Mouse (Mus musculus): Measurements from ENCODE around the gene G3bp2. TPM values are rescaled to one million over a fixed set of nuclear protein-coding genes. Genes with fewer than 3 reads are reported as not detected.
"Not testable (repeated sequence)": the region's sequence is repeated elsewhere in the genome, so short reads cannot be mapped to it uniquely, and the experiment has no call there.

The G3bp2 gene
- total RNA-seq (2022) = 100 to 1,000 TPM; 204 to 226 (median 221) TPM

DNA sequence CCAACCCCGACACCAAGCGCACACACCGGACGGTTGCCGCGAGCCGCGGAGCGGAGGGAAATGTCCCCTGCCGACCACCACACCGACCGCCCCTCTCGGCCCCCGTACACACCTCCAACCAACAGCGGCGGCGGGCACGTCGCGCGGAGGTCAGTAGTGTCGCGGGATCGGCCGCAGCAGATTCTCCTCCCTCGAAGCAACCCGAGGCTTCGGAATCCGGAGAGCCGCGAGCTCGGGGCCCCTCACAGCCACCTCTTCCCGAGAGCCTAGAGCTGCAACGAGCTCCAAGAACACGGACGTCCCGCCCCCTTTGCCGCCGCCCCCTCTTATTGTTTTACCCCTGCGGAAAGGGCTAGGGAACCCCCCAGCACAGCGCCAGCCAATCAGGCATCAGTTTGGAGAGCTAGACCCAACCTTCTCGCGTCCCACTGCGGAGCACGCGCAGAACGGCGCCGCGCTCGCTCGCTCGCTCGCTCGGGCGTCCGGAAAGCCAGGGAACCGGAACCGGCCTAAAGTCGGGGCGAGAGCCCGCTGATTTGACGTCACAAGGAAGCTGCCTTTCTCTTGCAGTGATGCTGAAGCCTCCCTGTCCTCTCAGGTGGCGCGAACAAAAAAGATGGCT lies at the start of gene G3bp2:
Gene G3bp2 (minus strand): TSS at position 303 of the 622 bp plus-strand sequence.
- peak; percentile 90 to 95 for DNase-seq (ENCODE audit: low spot score in 2 of 2)

DNA sequence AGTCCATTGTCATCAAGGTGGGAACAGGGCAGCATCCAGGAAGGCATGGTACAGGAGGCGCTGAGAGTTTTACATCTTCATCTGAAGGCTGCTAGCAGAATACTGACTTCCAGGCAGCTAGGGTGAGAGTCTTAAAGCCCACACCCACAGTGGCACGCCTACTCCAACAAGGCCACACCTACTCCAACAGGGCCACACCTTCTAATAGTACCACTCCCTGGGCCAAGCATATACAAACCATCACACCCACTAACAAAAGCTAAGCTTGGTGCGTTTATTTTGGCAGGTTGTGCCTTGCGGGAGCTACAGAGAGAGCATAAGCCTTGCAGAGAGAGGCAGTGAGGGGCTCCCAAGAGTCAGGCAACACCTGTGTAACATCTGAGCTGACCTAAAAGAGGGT lies 49.5 kb upstream of the G3bp2 start:
- not testable (repeated sequence) for DNase-seq (ENCODE audit: low spot score in 2 of 2)

GRCm38 (mm10) chr5:92132127-92132526 lies 48.6 kb upstream of the G3bp2 start:
- no peak for DNase-seq (ENCODE audit: low spot score in 2 of 2)

DNA sequence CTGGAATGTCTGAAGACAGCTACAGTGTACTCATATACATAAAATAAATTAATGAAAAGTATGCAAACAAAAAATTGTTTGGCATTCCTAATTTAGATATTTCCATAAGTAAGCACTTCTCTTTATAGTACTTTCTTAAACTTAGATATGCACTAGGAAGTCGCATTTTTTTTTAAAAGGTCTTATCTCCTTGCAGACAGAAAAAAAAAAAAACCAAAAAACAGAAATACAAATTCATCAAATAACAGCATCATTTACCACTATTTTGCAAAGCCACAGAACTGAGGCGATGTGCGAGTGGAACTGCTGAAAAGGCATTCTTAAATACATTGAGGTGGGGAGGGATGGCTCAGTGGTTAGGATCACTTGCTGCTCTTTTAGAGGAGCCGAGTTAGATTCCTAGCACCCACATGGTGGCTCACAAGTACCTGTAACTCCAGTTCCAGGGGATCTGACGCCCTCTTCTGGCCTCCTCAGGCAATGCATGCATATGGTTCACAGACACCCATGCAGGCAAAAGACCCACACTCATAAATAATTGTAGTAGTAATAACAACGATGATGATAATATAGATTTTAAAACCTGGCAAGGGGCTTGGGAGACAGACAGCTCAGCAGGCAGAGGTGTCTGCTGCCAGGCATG lies 46.6 kb upstream of the G3bp2 start:
- no peak for DNase-seq (ENCODE audit: low spot score in 2 of 2)

DNA sequence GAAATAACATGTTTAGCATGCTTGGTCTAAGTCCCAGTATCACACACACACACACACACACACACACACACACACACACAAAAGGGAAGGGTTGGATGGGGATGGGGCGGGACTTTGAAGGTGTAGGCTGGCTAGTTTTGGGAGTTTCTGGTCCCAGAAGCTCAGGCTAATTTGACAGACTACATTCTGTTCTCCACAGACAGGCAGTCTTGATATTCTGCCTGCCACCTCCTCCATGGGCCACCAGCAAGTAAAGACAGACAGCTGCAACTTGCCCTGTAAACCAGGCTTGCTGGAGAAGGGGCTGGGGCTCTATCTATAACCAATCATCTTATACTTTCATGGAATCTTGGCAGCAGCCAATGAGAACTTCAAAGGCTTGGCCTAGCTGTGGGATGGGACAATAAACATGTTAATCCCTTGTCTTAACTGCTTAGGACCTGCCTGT lies 45.8 kb upstream of the G3bp2 start:
- DNase-seq (ENCODE audit: low spot score in 2 of 2) = no peak

GRCm38 (mm10) chr5:92128570-92128969 lies 45.1 kb upstream of the G3bp2 start:
- no peak for DNase-seq (ENCODE audit: low spot score in 2 of 2)

DNA sequence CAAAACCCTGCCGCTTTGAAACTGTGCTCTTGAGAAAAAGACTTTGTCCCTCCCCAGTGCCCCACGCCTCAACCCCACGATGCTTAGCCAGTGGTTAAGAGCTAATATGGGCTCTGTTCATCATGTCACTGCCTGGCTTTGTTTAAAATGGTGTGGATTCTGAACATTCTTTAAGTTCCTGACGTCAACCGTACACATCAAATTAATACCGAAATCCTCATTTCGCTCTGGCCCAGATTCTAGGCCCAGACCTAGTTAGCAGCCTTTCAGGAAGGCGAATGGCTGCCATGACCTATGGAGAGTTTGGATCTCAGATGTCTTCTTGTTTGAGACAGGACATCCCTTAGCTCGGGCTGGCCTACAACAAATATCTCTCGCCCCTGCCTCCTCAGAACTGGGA lies 44.2 kb upstream of the G3bp2 start:
- no peak for DNase-seq (ENCODE audit: low spot score in 2 of 2)

DNA sequence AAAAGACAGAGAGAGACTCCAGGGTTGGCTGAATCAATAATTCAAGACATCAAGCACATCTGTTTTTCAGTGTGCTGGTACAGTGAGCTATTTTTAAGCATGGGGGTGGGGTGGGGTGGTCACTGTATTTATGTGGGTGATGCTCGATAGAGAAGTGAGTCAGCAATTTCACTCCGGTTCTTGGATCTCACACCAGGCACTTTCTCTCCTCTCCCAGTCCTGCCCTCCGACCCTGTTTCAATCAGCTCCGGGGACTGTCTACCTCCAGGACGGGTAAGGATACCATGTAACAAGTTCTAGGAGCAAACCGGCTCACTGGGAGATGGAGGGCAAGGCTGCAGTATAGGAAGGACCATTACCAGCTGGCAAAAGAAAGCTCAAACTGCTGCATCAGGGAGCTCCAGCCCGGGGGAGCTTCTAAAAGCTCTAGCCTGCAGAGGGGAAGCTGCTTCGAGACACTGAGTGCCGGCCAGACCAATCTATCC lies 43.7 kb upstream of the G3bp2 start:
- DNase-seq (ENCODE audit: low spot score in 2 of 2) = no peak

DNA sequence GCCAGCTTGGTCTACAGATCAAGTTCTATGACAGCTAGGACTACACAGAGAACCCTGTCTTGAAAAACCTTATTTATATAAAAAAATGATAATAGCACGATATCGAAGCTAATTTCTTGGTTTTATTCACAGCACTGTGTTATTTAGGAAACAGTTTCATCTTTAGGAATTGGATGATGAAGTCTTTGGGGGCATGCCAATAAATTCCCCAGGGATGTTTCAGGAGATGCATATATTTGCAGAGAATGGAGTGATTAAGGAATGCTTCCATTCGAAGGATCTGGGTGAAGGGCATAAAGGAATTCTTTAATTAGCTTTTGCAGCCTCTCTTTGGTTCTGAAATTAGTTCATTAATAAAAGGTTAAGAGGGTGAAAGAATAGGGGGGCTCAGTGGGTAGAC lies 41.9 kb upstream of the G3bp2 start:
- no peak for DNase-seq (ENCODE audit: low spot score in 2 of 2)

DNA sequence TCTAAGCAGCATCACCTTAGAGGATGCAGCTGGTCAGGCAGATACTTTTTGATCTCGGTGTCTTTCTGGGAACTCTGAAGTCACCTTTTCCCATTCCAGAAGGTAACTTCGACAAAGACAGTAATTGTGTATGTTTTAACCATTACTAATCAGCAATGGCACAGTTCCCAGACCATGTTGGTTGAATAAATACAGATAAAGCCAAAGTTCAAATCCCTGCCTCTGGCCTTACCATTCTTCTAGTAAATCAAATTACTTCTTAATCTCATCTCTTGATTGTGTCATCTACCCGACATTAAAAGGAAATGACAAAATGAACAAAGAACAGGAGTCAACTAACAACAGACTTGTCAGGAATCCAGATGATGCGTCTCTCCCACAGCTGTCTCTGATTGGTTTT lies 38.1 kb upstream of the G3bp2 start:
- no peak for DNase-seq (ENCODE audit: low spot score in 2 of 2)

- DNase-seq (ENCODE audit: low spot score in 2 of 2) = peak in 1 of 2 experiments; percentile 55
These were observed 34.4 kb upstream of the G3bp2 start for GRCm38 (mm10) chr5:92117823-92118403.

DNA sequence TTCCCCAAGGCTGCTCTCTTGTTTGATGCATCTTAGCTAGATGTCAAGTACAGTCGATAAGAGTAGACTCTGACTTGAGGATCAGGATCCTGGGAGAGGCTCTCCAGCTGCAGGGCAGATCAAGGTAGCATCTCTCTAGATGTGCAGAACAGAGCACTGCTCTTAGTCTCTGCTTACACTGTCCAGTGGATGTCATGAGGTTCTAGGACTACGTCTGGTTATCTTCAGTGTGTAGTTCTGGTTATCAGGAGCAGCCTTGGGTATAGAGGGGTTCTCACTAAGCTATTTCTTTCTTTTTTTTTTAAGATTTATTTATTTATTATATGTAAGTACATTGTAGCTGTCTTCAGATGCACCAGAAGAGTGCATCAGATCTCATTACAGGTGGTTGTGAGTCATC lies 31.4 kb upstream of the G3bp2 start:
- no peak for DNase-seq (ENCODE audit: low spot score in 2 of 2)

DNA sequence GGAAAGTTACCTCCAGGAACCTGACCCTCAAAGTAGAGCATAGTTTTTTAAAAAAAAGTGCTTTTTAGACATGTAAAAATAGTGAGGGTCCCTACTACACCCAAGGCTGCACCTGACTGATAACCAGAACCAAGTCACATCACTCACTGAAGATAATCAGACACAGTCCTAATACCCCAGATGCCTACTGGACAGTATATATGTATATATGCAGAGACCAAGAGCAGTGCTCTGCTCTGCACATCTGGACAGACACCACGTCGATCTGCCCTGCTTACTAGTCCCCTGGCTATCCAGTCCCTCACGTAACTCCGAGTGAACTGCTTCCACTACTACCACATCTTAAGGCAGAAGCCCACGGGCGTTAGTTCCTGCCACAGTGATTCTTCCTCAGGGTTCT lies 30.7 kb upstream of the G3bp2 start:
- no peak for DNase-seq (ENCODE audit: low spot score in 2 of 2)

DNA sequence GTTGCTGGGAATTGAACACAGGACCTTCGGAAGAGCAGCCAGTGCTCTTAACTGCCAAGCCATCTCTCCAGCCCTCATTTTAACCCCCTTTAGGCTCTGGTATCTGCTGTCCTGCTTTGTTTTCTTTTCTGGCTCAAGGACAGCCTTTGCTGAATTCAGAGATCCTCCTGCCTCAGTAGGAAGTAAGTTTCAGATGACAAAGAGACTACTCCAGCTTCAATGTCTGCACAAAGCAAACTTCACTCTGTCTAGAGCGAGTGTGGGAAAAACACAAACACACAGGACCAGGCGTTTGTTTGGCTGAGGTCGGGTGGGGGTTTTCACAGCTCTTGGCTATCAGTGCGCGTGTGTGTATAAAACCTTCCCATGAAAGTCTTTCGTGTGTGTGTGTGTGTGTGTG lies 30.0 kb upstream of the G3bp2 start:
- no peak for DNase-seq (ENCODE audit: low spot score in 2 of 2)

DNA sequence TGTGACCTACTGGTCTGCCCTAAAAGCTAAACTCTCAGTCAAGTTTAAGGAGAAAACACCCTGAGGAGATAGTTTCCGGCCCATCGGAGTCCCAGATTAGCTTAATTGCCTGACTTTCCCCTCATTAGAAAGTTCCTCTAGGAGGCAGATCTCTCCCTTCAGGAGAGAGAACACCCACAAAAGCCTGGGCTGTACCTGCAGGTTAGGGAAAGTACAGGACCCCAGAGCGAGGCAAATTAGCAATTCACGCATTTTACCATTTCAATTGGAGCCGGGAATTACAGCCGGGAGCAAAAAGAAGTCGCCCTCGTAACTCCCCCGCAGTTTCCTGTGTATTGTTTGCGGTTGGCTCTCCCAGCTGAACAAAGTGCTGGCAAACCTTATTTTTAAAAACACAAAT lies 29.1 kb upstream of the G3bp2 start:
- DNase-seq (ENCODE audit: low spot score in 2 of 2) = no peak

DNA sequence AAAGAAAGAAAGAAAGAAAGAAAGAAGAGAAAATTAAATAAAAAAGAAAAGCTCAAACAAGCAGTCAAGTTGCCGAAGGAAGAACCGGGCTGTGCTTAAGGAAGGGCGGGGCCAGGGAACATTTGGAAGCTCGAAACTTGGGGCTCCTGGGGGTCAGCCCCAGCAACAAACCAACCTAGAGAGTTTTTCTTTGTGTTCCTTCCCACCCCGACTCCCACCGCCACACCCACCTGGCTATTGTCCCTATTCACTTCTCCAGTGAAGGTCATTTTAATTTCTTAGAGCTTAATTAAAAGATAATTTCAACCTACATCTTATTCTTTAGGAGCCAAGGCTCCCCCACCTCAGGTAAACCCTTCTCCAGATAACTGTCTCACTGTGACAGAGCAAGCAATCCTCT lies 28.7 kb upstream of the G3bp2 start:
- DNase-seq (ENCODE audit: low spot score in 2 of 2) = no peak

DNA sequence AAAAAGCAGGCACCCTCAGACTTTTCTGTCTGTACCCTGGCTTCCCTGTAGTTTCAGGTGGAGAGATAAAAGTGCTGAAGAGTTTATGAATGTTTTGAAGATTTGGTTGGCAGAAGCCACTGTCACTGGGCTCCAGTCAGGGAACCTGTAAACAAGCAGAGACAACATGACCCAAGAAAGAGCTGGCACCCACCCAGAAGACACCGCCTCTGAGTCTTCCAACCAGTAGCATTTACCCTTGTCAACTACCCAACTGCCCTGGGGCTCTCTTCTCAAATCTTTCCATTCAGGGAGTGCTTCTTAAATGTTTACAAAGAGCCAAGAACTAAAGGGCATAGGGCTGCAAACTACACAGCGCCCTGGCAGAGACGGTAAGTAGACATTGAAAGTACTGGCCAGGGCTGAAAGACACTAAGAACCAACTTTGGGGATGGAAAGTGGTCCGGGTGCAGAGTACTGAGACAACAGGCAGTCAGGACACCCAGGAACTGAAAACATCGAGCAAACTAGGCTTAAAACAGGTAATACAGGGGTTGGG lies 27.4 kb upstream of the G3bp2 start:
- no peak for DNase-seq (ENCODE audit: low spot score in 2 of 2)

DNA sequence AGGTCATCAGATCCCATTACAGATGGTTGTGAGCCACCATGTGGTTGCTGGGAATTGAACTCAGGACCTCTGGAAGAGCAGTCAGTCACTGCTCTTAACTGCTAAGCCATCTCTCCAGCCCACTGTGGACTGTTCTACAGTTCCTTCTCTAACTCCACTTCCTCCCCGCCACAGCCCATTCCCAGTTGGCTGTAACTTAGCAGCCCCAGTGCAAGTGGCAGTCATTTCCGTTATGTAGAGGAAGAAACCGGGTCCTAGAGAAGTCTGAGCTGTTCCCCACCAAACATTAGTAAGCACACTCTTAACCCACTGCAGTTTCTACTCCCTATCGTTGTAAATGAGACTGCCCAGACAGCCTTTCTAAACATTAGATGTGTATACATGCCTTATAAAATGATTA lies 23.8 kb upstream of the G3bp2 start:
- no peak for DNase-seq (ENCODE audit: low spot score in 2 of 2)

GRCm38 (mm10) chr5:92106327-92107125 lies 23.0 kb upstream of the G3bp2 start:
- no peak for DNase-seq (ENCODE audit: low spot score in 2 of 2)

- no peak for DNase-seq (ENCODE audit: low spot score in 2 of 2)
These were observed 20.4 kb upstream of the G3bp2 start for GRCm38 (mm10) chr5:92103816-92104415.

- no peak for DNase-seq (ENCODE audit: low spot score in 2 of 2)
These were observed 19.5 kb upstream of the G3bp2 start for GRCm38 (mm10) chr5:92103062-92103461.
